Mouse (Mus musculus) thymus, adult 2 months (tissue): ENCODE data around the gene Gm11027. TPM values are rescaled to one million over a fixed set of nuclear protein-coding genes. Genes with fewer than 3 reads are reported as not detected.

Experiments
- DNase-seq: peaks from one replicate; pipeline ENCODE4 v3.0.0; 2021
- H3K27ac ChIP-seq: fragments of 200-500 bp; 2 replicates; pipeline ENCODE4 v1.5.1; 2012; ENCODE audit warnings: low read length, control low read depth; ENCODE audit not compliant: control insufficient read depth, insufficient read depth
- H3K27me3 ChIP-seq: fragments of 200-500 bp; 2 replicates; pipeline ENCODE4 v1.6.1; 2012; ENCODE audit warnings: mild to moderate bottlenecking, low read length, moderate library complexity, mixed read lengths; ENCODE audit not compliant: control insufficient read depth, insufficient read depth
- H3K36me3 ChIP-seq: fragments of 200-500 bp; 2 replicates; pipeline ENCODE4 v1.6.1; 2012; ENCODE audit warnings: mild to moderate bottlenecking, low read length, moderate library complexity; ENCODE audit not compliant: control insufficient read depth, insufficient read depth
- H3K4me1 ChIP-seq: fragments of 200-500 bp; replicated peaks from 2 replicates; pipeline ENCODE4 v1.6.1; 2012; ENCODE audit warnings: low read length; ENCODE audit not compliant: control insufficient read depth, insufficient read depth
- H3K4me3 ChIP-seq: fragments of 200-500 bp; 2 replicates; pipeline ENCODE4 v1.5.1; 2012; ENCODE audit warnings: mild to moderate bottlenecking, low read length, control low read depth, moderate library complexity; ENCODE audit not compliant: control insufficient read depth, insufficient read depth
- CTCF ChIP-seq: fragments of 200-500 bp; IDR thresholded peaks from 2 replicates; pipeline ENCODE4 v1.5.1; 2012; ENCODE audit warnings: mild to moderate bottlenecking, control low read depth, low read length, moderate library complexity, borderline replicate concordance; ENCODE audit not compliant: control insufficient read depth, poor library complexity, insufficient read depth; ENCODE audit errors: extremely low read depth
- POLR2A ChIP-seq: fragments of 200-500 bp; IDR thresholded peaks from 2 replicates; pipeline ENCODE4 v1.6.1; 2012; ENCODE audit warnings: mild to moderate bottlenecking, low read length, control low read depth, moderate library complexity; ENCODE audit not compliant: control insufficient read depth, poor library complexity, insufficient read depth; ENCODE audit errors: extremely low read depth
- WGBS: fragments of 180-500 bp; shearing (Covaris S2); methylation state at CpG from one replicate; pipeline ENCODE4 v1.1.7; 2018; 5-methylcytosine and 5-hydroxymethylcytosine counted together
- polyA plus RNA-seq: library from polyadenylated mRNA; depleted of rRNA; stranded (reverse); fragments of >200 nt; gene quantifications from 2 replicates; pipeline ENCODE4 v1.2.3, GENCODE M21; 2012

The Gm11027 gene
- polyA plus RNA-seq, 1 experiment = not detected

- Histone ChIP-seq H3K27me3 (no peaks in the 10 kb centered on the region), H3K36me3 (no peaks in the 10 kb centered on the region), H3K4me3 (peak overlapping the region; percentile 77), H3K27ac (peak overlapping the region; percentile 31), H3K4me1 (no peaks in the 10 kb centered on the region)
- TF ChIP-seq CTCF (no peak), POLR2A (no peak)
- peak; percentile 43 for DNase-seq
- WGBS = under 1% methylated on average over 55 of the region's 55 CpGs
Measured at GRCm38 (mm10) chr12:116281427-116282281, 6.5 kb downstream of the Gm11027 start.

- DNase-seq = no peak
- no peak overlapping the region for H3K27ac ChIP-seq
- WGBS = 17% methylated on average over 2 of the region's 2 CpGs
- no peaks in the 10 kb centered on the region for H3K4me1 ChIP-seq
- no peaks in the 10 kb centered on the region for H3K27me3 ChIP-seq
- no peak for TF ChIP-seq POLR2A
- no peak for TF ChIP-seq CTCF
- no peak overlapping the region for H3K4me3 ChIP-seq
- no peaks in the 10 kb centered on the region for H3K36me3 ChIP-seq
Measured at GRCm38 (mm10) chr12:116282856-116283255, 7.7 kb downstream of the Gm11027 start.

- Histone ChIP-seq H3K36me3 (no peaks in the 10 kb centered on the region), H3K27me3 (no peaks in the 10 kb centered on the region), H3K27ac (no peak overlapping the region), H3K4me1 (no peaks in the 10 kb centered on the region), H3K4me3 (no peak overlapping the region)
- WGBS = 74% methylated on average over 2 of the region's 2 CpGs
- DNase-seq = no peak
- no peak for TF ChIP-seq POLR2A
- TF ChIP-seq CTCF = no peak
Measured at GRCm38 (mm10) chr12:116283511-116283910, 8.3 kb downstream of the Gm11027 start.

- no peaks in the 10 kb centered on the region for H3K36me3 ChIP-seq
- H3K4me1 ChIP-seq = no peaks in the 10 kb centered on the region; the same call in 1 of the 2 replicates
- H3K27me3 ChIP-seq = no peaks in the 10 kb centered on the region
- no peak for DNase-seq
- 5% methylated on average over 2 of the region's 2 CpGs for WGBS
- TF ChIP-seq CTCF = no peak
- TF ChIP-seq POLR2A = no peak
- H3K4me3 ChIP-seq = no peak overlapping the region
- no peak overlapping the region for H3K27ac ChIP-seq
Measured at GRCm38 (mm10) chr12:116293185-116293584, 18.0 kb downstream of the Gm11027 start.

- no peaks in the 10 kb centered on the region; the same call in 1 of the 2 replicates for H3K4me1 ChIP-seq
- no peak for DNase-seq
- H3K27me3 ChIP-seq = no peaks in the 10 kb centered on the region
- WGBS = 71% methylated on average over 4 of the region's 4 CpGs
- H3K4me3 ChIP-seq = no peak overlapping the region
- no peak overlapping the region for H3K27ac ChIP-seq
- TF ChIP-seq CTCF (no peak), POLR2A (no peak)
- H3K36me3 ChIP-seq = no peaks in the 10 kb centered on the region
Measured at GRCm38 (mm10) chr12:116293599-116294292, 18.6 kb downstream of the Gm11027 start.

GRCm38 (mm10) chr12:116299906-116300305 is 24.7 kb downstream of the Gm11027 start:
- TF ChIP-seq POLR2A (no peak), CTCF (no peak)
- WGBS = 80% methylated on average over 2 of the region's 2 CpGs
- no peak for DNase-seq

More at GRCm38 (mm10) chr12:116299906-116300305, 24.7 kb downstream of the Gm11027 start:
- Histone ChIP-seq H3K27ac (no peak overlapping the region), H3K36me3 (no peaks in the 10 kb centered on the region), H3K4me1 (no peaks in the 10 kb centered on the region), H3K4me3 (no peak overlapping the region), H3K27me3 (no peaks in the 10 kb centered on the region)
